Mouse (Mus musculus): ENCODE measurements around the gene Cbfa2t2. TPM values are rescaled to one million over a fixed set of nuclear protein-coding genes. Genes with fewer than 3 reads are reported as not detected.
A peak's percentile ranks its signal among the peaks of the same experiment; 100 is the strongest.

Gene Cbfa2t2
- 10 to 100 TPM; 33.9 to 34.2 TPM for total RNA-seq (2021)

- peak; percentile 58 for DNase-seq
Observed at GRCm38 (mm10) chr2:154436458-154437190, at the start of gene Cbfa2t2. TSS of gene Cbfa2t2 (plus strand) at chr2:154436481.

GRCm38 (mm10) chr2:154390180-154390964 is 45.9 kb upstream of the Cbfa2t2 start:
- peak; percentile 96 for DNase-seq

- peak; percentile 68 for DNase-seq
Observed at GRCm38 (mm10) chr2:154394602-154395001, 41.7 kb upstream of the Cbfa2t2 start.

GRCm38 (mm10) chr2:154396529-154396928 is 39.8 kb upstream of the Cbfa2t2 start:
- peak; percentile 45 for DNase-seq

- no peak for DNase-seq
Observed at GRCm38 (mm10) chr2:154398267-154398666, 38.0 kb upstream of the Cbfa2t2 start.

- DNase-seq = no peak
Observed at GRCm38 (mm10) chr2:154399325-154399724, 37.0 kb upstream of the Cbfa2t2 start.

GRCm38 (mm10) chr2:154401976-154402375 is 34.3 kb upstream of the Cbfa2t2 start:
- DNase-seq = no peak

- DNase-seq = peak; percentile 73
Observed at GRCm38 (mm10) chr2:154402811-154403210, 33.5 kb upstream of the Cbfa2t2 start.

- peak; percentile 37 for DNase-seq
Observed at GRCm38 (mm10) chr2:154405447-154405994, 30.8 kb upstream of the Cbfa2t2 start.

GRCm38 (mm10) chr2:154407063-154407642 is 29.1 kb upstream of the Cbfa2t2 start:
- peak; percentile 23 for DNase-seq

- peak; percentile 93 for DNase-seq
Observed at GRCm38 (mm10) chr2:154407643-154408445, 28.4 kb upstream of the Cbfa2t2 start, which contains the start of gene Snta1. TSS of gene Snta1 (minus strand) at chr2:154408099.

GRCm38 (mm10) chr2:154410355-154410754 is 25.9 kb upstream of the Cbfa2t2 start:
- peak; percentile 84 for DNase-seq

- DNase-seq = peak; percentile 48
Observed at GRCm38 (mm10) chr2:154412018-154412666, 24.1 kb upstream of the Cbfa2t2 start.

- peak; percentile 88 for DNase-seq
Observed at GRCm38 (mm10) chr2:154417107-154417506, 19.2 kb upstream of the Cbfa2t2 start.

GRCm38 (mm10) chr2:154418001-154418400 is 18.3 kb upstream of the Cbfa2t2 start:
- DNase-seq = no peak

- DNase-seq = no peak
Observed at GRCm38 (mm10) chr2:154419631-154420515, 16.4 kb upstream of the Cbfa2t2 start.

- DNase-seq = no peak
Observed at GRCm38 (mm10) chr2:154420942-154421731, 15.1 kb upstream of the Cbfa2t2 start.

GRCm38 (mm10) chr2:154422181-154422580 is 14.1 kb upstream of the Cbfa2t2 start:
- no peak for DNase-seq

- DNase-seq = no peak
Observed at GRCm38 (mm10) chr2:154423548-154423947, 12.7 kb upstream of the Cbfa2t2 start.

Measured in heart, postnatal 4 days (tissue).